Mouse (Mus musculus) A20 (cell line): Measurements from ENCODE around the gene Pkn1.

Experiments used
- DNase-seq: peaks from one replicate; pipeline ENCODE4 v3.0.0-alpha.2; 2011; ENCODE audit warnings: low read depth, low spot score

Pkn1 gene

DNA sequence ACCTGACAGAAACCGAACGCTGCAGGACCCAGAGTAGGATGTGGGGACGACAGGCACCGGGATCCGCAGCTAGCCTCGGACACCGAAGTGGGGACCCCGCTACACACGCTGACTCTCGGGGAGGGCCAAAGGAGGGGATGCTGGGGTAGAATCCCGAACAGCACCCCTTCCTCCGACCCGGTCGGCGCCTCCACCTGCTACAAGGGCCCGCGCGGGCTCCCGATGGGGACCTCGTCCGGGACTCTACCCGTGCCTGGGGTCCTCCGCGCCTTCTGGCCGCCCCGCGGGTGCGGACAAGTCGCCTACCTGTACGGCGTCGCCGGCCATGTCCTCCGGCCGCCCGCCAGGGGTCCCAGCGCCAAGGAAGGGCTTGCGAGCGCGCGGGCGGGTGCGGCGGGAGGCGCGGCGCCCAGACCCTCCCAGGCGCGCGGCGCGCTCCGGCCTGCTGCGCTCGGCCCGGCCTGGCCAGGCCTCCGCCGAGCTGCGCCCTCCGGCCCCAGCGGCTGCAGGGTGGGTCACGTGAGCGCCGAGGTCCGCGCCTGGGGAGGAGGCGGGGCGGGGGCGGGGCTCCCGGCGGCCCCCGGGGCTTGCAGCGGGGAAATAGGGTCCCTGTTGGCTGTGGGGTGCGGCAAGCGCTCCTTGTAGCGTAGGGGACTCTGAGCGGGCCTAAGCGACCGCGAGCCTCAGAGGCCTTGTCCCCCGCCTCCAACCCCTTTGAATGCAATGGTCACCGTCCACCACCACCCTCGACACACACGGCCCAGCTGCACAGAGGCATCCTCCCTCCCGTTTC, at the start of gene Pkn1:
TSS of gene Pkn1 (minus strand) at position 519 of the 793 bp plus-strand sequence.
- peak; percentile 92 for DNase-seq

DNA sequence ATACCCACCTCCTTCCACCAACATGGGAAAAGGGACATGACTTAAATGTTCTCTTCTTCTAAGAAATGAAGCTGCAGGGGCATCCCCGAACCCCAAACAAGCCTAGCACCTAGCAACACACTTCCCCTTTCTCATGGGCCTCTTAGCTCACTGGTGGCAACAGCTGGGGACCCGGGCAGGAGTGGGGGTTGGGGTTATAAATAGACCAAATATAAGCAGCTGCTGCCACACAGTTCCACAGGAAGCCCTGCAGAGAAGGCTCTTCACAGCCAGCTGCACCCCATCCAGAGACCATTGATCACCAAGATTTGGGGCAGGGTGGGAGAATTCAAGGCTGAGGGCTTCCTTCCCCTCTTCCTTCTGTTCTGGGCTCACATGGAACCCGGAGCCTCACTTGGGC, 49.7 kb upstream of the Pkn1 start:
- DNase-seq: peak; percentile 96

DNA sequence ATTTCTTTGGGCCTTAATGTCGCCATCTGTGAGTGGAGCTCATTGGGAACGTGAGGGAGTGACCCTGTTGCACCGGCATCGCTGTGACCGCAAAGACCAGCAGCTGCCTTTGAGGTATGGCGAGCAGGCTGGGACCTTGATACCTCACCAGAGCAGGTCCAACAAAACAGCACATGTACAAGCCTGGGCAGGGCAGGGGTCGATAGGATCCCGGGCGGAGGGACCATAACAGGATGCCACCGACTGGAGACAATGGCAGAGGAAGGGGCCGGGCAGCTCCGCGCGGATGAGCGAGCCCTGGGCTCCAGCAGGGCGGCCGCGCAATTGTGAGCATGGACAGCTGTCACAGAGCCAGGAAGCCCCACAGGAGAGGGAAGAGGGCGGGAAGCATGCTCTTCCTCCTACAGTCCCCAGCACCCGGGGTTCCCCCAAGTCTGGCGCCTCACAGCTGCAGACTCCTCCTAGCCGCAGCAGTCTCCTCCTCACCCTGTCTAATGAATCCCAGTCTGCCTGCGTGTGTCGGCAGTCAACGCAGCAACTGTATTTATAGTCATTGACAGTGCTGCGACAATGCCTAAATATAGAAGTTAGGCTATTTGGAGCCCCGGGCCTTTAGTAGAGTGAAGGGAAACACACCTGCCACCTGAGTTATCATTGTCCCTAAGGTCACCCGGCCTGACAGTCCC, 48.8 kb upstream of the Pkn1 start:
- peak; percentile 84 for DNase-seq

DNA sequence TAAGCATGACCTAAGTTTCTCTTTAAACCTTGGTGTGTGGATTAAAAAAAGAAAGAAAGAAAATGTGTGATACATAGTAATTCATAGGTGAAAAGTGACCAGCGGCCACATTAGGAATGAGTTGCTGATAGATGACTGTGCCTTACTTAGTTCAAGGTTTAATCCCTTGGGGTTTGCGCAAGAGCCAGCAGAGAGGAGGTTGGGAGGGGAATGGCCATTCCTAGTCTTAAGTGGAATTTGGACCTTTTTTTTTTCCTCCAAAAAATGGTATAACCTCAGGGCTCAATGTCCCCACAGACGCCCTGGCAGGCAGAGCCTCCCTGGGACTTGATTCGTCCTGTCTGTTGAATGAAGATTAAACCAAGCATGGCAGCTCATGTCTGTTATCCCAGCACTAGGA, 45.1 kb upstream of the Pkn1 start:
- no peak for DNase-seq

DNA sequence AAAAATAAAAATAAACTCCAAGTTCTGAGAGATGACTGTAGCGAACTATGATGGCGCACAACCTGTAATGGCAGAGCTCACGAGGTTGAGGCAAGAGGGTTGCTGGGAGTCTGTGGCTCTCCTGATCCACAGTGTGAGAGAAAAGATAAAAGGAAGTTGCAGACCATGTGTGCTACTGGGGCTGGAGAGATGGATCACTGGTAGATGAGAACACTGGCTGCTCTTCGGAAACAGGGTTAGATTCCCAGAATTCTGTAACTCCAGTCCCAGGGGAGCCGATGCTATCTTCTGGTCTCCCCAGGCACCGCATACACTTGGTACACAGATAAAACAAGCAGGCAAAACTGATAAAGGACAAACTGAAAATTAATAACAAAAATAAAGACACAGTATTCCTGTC, 44.0 kb upstream of the Pkn1 start:
- no peak for DNase-seq

DNA sequence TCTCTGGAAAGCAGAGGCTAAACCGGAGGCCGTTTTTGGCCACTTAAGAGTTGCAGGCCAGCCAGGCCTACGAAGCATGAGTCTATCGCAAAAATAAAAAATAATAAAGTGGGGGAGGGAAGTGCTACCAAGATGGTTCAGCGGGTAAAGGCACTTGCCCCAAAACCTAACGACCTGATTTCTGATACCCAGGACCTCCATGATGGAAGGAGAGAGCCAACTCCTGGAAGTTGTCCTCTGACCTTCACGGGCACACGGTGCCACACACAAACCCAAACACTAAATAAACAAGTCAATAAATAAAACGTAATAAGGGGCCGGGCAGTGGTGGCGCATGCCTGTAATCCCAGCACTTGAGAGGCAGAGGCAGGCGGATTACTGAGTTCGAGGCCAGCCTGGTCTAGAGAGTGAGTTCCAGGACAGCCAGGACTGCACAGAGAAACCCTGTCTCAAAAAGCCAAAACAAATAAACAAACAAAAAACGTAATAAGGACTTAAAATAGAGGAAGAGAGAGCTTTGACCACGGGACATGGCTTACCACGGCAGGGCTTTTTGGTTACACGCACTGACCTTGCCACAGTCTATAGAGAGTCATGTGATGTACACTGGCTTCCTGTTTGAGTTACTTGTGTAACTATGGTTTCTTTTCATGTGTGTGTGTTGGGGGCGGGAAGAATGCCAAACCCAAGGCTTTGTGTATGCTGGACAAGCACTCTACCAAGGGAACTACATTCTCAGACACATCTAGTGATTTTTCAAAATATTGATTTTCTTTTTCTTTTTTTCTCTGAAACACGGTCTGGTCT, 43.1 kb upstream of the Pkn1 start:
- DNase-seq: no peak

DNA sequence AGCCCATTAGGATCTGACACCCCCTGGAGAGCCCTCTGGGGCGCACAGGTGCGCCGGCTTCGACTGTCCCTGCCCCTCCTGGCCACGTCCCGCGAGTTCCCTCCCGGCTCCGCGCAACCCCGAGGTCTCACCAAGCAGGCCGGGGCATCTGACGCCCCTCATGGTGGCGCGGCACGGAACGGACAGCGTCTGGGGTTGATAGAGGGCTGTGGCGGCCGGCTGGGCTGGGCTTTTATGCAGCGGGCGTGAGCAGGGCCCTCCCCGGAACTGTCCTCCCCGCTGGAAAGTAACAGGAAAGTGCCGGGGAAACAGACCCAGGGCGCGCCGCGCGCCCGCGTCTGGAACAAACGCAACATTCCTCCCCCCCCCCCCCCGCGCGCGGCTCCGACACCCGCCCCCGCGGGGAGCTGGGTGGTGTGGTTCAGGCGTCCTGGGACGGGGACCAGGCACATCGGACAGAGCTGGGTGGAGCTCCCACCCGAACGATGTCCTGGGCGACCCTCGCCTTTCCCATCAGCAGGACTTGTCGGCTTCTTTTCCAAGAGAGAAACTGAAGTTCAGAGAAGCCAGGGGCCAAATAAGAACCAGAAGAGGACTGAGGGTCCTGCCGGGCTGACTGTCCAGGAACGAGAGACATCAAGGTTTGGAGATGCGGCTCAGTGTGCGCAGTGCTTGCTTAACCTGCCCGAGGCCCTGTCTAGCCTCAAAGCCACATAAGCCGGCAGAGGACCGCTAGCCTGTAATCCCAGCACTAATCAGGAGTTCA, 42.2 kb upstream of the Pkn1 start, which contains the start of gene Adgre5:
TSS of gene Adgre5 (minus strand) at position 351 of the 766 bp plus-strand sequence.
- no peak for DNase-seq

DNA sequence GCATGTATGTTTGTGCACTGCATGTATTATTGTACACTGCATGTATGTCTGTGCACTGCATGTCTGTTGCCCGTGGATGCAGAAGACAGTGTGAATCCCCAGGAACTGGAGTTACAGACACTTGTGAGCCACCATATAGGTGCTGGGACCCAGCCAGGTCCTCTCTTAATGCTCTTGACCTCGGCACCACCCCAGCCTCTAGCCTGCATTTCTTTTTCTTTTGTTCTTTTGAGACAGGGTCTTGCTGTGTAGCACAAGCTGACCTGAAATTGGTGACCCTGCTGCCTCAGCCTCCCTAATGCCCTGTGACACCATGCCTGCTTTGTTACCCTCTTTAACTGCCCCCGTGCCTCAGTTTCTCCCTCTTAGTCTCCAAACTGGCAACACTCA, 41.6 kb upstream of the Pkn1 start:
- no peak for DNase-seq

DNA sequence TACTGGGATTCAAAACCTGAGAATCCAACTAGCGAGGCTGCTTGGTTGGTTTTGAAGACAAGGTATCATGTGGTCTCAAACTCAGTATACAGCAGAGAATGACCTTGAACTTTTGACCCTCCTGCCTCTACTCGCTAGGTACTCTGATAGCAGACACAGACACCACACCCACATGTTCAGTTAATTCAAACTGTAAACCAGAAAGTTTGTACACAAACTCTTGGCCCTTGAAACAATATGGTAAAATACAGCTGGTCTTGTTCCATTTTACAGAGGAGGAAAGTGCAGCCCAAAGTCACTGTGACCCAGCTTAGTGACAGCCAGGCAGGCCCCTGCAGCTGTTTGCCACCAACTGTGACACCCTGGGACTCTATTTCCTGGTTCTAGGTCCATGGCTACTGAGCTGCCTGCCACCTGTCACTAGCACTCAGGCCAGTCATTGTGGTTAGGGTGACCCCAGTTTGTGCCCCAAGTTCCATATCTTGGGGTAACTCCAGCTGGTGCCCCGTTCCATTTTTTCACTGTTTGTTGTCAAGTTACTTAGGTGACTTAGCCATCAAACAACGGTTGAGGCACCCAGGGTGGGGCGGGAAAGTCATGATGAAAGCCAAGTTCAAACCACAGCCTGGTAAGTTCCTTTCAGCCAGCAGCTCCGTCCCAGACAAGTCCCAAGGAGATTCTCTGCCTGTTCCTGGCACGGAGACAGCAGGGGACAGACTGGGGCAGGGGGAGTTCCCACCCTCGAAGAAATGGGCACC, 40.9 kb upstream of the Pkn1 start:
- peak; percentile 93 for DNase-seq

DNA sequence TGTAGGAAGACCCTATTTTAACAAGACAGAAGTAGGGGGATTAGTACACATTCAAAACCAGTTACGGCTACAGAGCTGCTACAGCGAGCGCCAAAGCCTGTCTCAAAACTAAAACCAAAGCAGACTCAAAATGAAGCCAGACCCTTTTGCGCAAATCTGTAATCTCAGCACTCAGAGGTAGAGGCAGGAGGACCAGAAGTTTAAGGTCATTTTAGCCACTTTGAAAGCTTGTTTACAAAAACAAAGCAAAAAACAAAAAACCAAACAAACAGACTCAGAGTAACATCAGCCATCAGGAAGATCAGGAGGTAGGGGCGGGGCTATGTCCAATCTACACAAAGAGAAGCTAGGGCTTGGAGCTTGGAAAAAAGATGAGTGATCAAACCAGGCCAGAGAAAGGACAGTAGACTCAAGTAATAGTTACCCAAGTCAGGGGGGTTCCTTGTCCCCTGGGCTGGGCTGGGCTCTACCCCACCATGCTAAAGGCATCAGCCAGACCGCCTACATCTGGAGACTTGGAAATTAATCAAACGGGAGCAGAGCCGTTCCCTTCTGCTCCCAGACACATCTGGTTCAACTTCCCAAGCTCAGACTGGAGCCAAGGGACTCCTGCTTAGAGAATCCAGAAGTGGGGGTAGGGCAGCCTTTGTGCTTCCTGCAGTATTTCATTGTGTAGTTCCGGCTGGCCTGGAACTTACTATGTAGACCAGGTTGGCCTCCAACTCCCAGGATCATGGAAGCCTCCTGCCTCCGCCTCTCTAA, 40.2 kb upstream of the Pkn1 start:
- DNase-seq: no peak

DNA sequence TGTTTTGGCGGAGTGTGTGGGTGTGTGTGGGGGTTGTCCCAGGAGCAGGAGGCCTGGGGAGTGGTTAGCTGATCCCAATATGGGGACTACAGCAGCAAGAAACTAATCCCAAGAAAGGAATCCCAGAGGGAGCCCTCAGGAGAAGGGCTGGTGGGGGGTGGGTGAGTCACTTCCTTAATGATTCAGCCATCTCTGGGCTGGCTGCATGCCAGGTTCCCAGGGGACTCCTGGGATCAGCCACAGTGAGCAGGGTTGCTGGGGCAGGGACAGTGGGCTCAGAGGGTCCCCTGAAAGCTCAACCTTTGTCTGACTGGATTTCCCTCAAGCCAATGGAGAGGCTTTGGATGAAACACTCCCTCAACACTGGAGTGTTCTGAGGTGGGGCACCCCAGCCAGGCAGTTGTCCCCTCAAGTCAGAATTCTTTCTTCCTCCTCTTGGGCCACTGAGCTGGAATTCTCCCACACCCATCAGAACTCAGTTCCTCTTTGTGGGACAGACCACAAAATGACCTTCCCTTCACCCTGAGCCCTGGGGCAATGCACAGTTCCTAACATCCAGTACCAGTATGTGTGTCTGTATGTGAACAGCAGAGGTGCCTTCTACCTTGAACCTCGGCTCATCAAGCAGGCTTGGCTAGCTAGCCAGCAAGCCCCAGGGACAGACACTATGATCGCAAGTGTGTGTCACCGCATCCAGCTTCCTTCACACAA, 39.0 kb upstream of the Pkn1 start:
- no peak for DNase-seq

DNA sequence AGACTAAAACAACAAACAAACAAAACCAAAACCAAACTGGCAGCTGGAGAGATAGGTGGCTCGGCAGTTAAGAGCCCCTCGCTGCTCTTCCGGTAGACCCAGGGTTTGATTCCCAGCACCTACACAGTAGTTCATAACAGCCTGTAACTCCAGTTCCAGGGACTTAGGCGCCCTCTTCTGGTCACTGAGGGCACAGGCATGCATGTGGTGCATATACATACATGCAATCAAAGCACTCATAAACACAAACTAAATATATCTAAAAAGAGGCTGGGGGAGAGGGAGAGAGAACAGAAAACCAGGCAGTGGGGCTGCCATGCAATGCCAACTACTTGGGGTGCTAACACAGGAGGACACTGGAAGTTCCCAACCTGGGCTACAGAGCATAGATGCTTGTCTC, 38.4 kb upstream of the Pkn1 start:
- DNase-seq: no peak

DNA sequence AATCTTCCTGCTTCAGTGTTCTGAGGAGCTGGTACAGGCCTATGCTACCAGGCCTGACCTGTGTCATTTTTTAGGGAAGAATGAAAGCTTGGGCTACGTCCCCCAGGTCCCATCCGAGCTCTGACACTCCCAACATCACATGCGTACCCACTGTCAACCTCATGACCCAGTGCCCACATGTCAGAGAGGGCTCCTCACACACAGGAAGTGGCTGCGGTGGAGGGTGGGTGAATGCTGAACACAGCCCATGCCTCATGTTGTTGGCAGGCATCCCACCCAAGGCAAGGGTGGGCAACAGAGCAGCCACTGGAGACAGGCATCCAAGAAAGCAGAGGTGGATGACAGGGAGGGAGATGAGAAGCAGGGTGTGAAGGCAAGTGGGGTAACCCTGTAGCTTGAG, 37.7 kb upstream of the Pkn1 start:
- DNase-seq: no peak

DNA sequence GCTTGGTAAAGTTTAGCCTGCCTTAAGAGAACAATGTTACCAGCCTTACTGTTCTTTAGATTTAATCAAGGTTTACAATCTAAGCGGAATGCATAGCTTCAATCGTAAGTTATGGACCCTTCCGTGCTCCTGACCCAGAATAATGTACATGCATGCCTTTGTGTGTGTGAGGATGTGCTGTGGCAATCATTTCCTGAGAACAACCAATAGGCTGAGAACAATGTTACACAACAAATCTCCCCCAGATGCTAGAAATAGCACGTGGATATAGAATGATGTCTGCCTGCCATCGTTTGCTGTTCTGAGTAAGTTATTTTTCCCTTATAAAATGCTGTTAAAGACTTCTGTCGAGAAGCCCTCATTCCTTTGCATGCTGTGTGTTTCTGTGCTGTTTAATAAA, 33.9 kb upstream of the Pkn1 start:
- DNase-seq: no peak

DNA sequence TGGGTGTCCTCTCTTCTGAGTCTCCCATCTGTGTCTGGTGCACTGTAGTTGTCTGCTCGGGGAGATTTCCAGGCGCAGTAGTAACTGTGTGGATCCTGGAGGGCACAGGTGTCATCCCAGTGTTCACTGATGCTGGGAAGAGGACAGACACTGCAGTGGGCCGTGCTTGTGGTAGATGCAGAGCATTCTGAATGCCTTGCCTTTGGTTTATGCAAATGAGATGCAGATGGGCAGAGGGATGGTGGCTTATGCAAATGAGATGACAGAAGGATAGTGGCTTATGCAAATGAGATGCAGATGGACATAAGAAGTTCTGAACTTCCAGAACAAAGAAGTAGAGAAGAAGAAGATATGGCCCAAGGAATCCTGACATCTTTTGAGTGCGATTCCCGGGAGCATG, 32.9 kb upstream of the Pkn1 start:
- peak; percentile 47 for DNase-seq

DNA sequence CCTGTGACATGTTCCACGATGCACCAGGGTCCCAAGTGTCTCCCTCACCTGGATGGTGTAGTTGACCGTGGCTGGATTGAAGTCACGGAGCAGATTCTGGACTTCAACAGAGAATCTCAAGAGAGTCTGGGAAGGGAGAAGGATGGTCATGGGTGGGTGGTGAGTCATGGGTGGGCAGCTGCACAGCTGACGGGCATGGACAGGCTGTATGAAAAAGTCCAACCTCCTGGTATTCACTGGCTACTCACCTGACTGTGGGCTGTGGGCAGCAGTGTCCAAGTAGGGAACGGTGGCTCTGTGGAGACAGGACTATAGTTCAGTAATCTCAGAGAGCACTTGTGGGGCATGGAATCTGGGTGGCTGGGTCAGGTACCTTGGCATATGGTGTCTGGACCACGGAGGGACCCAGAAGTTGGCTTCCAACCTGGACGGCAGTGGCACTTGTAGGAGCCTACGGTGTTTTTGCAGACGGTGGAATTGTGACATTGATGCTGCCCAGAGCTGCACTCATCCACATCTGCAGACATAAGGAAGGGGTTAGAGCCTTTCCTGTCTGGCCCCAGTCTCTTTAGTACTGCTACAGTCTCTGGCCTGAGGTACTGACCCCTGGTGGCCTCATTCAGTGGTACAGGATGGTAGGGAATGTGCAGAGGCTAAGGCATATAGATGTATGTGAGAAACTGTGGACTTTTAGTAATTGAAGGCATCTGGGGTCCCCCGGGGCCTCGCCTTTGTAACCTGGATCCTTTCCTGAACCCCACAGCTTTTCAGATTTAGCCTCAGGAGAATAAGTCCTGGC, 30.2 kb upstream of the Pkn1 start:
- peak; percentile 46 for DNase-seq

DNA sequence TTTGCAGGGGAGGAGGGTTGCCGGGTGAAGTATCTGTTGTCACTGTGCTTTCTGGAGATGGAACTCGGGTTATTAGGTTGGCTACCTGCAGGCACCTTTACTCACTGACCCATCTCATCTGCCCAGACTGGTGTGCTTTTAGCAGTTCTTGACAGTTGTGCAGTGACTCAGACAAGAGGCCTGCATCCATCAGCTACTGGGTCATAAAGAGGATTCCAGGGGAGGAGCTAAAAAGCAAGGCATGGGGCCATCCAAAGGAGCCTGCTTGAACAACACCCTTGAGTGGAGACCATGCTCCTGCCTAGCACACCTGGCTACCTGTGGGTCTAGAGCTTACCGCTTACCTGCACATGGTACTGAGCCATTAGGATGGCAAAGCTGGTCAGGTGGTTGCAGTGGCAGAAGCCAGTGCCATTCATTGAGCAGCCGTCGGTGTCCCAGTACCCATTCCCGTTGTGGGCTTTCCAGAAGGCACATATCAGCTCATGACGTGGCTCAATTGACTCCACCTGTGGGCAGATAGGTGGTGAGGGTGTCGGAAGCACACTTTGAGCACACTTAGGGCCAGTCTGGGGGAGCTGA, 26.6 kb upstream of the Pkn1 start:
- DNase-seq: no peak
